Mouse (Mus musculus): ENCODE results near the gene Dynlrb2. TPM values are rescaled to one million over a fixed set of nuclear protein-coding genes. Genes with fewer than 3 reads are reported as not detected.

Gene Dynlrb2
- total and polyA plus RNA-seq, 3 experiments, result not detected

DNA sequence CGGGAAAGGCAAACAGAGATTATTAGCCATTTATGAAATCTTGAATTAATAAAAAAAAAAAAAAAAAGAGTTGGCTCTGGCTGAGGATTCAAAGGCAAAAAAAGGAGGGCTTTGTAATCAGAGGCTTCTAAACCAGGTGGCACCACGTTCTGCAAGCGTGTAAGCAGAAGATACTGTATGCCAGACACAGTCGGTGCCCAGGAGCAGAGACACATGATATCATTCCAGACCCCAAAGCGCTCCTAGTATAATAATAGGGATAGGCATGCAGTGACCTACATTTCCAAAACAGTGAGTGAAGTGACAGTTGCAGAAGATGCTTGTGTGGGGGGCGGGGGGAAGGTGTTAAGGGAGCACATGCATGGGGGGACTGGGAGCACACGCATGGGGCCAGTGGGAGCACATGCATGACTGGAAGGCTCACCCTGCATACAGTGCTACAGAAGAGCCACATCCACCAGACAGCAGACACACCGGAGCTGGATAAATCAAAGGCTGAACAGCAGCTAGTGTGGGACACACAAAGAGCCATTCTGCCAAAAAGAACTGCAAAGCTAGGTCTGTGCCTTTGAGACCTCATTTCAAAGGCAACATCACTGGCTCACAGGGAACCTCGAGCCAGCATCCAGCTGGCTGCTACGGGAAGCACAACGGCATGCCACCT lies 17.5 kb downstream of the Dynlrb2 start:
- dilution Hi-C loops (cut with MboI; ENCODE audit: extremely low pct_ligation_motif_present, extremely low pct_unique_long_range_greater_than_20kb, low sequenced_read_pairs) (no loop called here), in situ Hi-C loops (cut with MboI; ENCODE audit: low pct_ligation_motif_present, low pct_unique_long_range_greater_than_20kb, low sequenced_read_pairs) (no loop called here)
- H3K9ac ChIP-seq (ENCODE audit: insufficient read depth, low read depth), result no peak overlapping the region

DNA sequence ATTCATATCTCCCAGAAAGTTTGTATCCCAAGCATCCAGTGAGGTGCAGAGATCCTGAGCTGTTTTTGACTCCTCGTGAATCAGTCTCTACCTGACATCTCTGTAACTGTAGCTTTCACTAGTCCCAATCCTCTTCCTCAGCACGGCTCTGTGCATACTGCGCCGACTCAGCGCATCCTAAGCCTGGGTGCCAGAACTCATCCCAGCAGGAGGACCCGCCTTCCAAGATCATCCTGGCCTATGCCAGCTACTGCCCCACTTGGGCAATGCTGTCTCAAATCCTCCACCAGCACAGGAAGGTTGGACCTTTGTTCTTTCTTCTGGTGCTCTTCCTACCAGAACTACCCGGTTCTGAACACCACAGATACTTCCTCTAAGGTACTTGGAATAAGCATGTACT lies 20.1 kb downstream of the Dynlrb2 start:
- Histone ChIP-seq H3K36me3 (replicated peaks in 1 of 2; ENCODE audit: control insufficient read depth in 1 of 2, insufficient read depth in 1 of 2, low read length in 1 of 2) (no peaks in the 10 kb centered on the region), H3K4me3 (replicated peaks in 1 of 3; ENCODE audit: low read depth in 2 of 3, low read length in 2 of 3, poor library complexity in 1 of 3) (no peak overlapping the region), H3K4me2 (ENCODE audit: insufficient read depth, low read depth, poor library complexity, severe bottlenecking) (no peak overlapping the region), H3K27ac (ENCODE audit: insufficient read depth, low read depth) (no peak overlapping the region), H3K4me1 (ENCODE audit: control insufficient read depth in 1 of 2, insufficient read depth in 2 of 2) (peaks cover 0 to 16% of the 10 kb centered on the region in 2 experiments; a peak in 2 of 4 replicates), H3K9ac (ENCODE audit: insufficient read depth, low read depth) (no peak overlapping the region), H3K79me2 (replicated peaks; ENCODE audit: control insufficient read depth, extremely low read depth, insufficient read depth, poor library complexity, severe bottlenecking) (no peaks in the 10 kb centered on the region), H3K9me3 (replicated peaks; ENCODE audit: low read length) (no peaks in the 10 kb centered on the region), H3K27me3 (replicated peaks) (no peaks in the 10 kb centered on the region)
- in situ Hi-C loops (cut with MboI; ENCODE audit: low pct_ligation_motif_present, low pct_unique_long_range_greater_than_20kb, low sequenced_read_pairs), result no loop called here
- dilution Hi-C loops (cut with MboI; ENCODE audit: extremely low pct_ligation_motif_present, extremely low pct_unique_long_range_greater_than_20kb, low sequenced_read_pairs), result no loop called here
- no peak for TF ChIP-seq IRF4 (IDR thresholded peaks at IDR 0.05; ENCODE audit: low read depth, low read length)
- no peak for TF ChIP-seq GABPA (IDR thresholded peaks at IDR 0.05; ENCODE audit: insufficient replicate concordance, low read depth, low read length)
- TF ChIP-seq MAFK (IDR thresholded peaks at IDR 0.05; ENCODE audit: insufficient replicate concordance, low read length), result no peak
- TF ChIP-seq E2F4 (IDR thresholded peaks at IDR 0.05; ENCODE audit: insufficient replicate concordance, low read depth, low read length), result no peak
- TF ChIP-seq MEF2A (IDR thresholded peaks at IDR 0.05; ENCODE audit: borderline replicate concordance, low read depth, low read length), result no peak
- no peak for TF ChIP-seq POLR2AphosphoS2 (IDR thresholded peaks at IDR 0.05; ENCODE audit: low read depth, low read length)
- TF ChIP-seq POLR2A (IDR thresholded peaks at IDR 0.05; ENCODE audit: low read depth, low read length), result no peak
- TF ChIP-seq BHLHE40 (IDR thresholded peaks at IDR 0.05; ENCODE audit: low read depth, low read length), result no peak
- TF ChIP-seq MAZ (IDR thresholded peaks at IDR 0.05; ENCODE audit: low read depth, low read length), result no peak
- no peak for TF ChIP-seq ELF1 (IDR thresholded peaks at IDR 0.05; ENCODE audit: low read depth, low read length)
- no peak for TF ChIP-seq TBP (conservative IDR thresholded peaks at IDR 0.05; ENCODE audit: low read depth, low read length)
- no peak for TF ChIP-seq NELFE (IDR thresholded peaks at IDR 0.05; ENCODE audit: low read depth, low read length)
- no peak for DNase-seq (ENCODE audit: extremely low read depth)

More for the DNA sequence above, 17.5 kb downstream of the Dynlrb2 start:
- H3K36me3 ChIP-seq (replicated peaks in 1 of 2; ENCODE audit: control insufficient read depth in 1 of 2, insufficient read depth in 1 of 2, low read length in 1 of 2), result no peaks in the 10 kb centered on the region
- H3K27ac ChIP-seq (ENCODE audit: insufficient read depth, low read depth), result no peak overlapping the region
- peaks cover 8% of the 10 kb centered on the region for H3K9me3 ChIP-seq (replicated peaks; ENCODE audit: low read length)
- no peaks in the 10 kb centered on the region for H3K79me2 ChIP-seq (replicated peaks; ENCODE audit: control insufficient read depth, extremely low read depth, insufficient read depth, poor library complexity, severe bottlenecking)
- TF ChIP-seq NRF1 (IDR thresholded peaks at IDR 0.05; ENCODE audit: low read depth, low read length) (no peak), MXI1 (IDR thresholded peaks at IDR 0.05; ENCODE audit: low read depth, low read length) (no peak), ZKSCAN1 (IDR thresholded peaks at IDR 0.05; ENCODE audit: borderline replicate concordance, low read depth, low read length) (no peak), IRF4 (IDR thresholded peaks at IDR 0.05; ENCODE audit: low read depth, low read length) (no peak), JUND (conservative IDR thresholded peaks at IDR 0.05; ENCODE audit: low read depth, low read length) (no peak), HCFC1 (IDR thresholded peaks at IDR 0.05; ENCODE audit: low read depth, low read length) (no peak), MAZ (IDR thresholded peaks at IDR 0.05; ENCODE audit: low read depth, low read length) (no peak), ZMIZ1 (IDR thresholded peaks at IDR 0.05; ENCODE audit: low read depth, low read length) (no peak)
- H3K4me2 ChIP-seq (ENCODE audit: insufficient read depth, low read depth, poor library complexity, severe bottlenecking), result no peak overlapping the region
- no peaks in the 10 kb centered on the region for H3K27me3 ChIP-seq (replicated peaks)
- H3K4me1 ChIP-seq (ENCODE audit: control insufficient read depth in 1 of 2, insufficient read depth in 2 of 2), result no peaks in the 10 kb centered on the region
- DNase-seq (ENCODE audit: extremely low read depth), result no peak
- H3K4me3 ChIP-seq (replicated peaks in 1 of 3; ENCODE audit: low read depth in 2 of 3, low read length in 2 of 3, poor library complexity in 1 of 3), result no peak overlapping the region

Data from CH12.LX (cell line).